Comparison of ENCODE assay signal across 16 mouse cellular contexts in the genomic region with DNA sequence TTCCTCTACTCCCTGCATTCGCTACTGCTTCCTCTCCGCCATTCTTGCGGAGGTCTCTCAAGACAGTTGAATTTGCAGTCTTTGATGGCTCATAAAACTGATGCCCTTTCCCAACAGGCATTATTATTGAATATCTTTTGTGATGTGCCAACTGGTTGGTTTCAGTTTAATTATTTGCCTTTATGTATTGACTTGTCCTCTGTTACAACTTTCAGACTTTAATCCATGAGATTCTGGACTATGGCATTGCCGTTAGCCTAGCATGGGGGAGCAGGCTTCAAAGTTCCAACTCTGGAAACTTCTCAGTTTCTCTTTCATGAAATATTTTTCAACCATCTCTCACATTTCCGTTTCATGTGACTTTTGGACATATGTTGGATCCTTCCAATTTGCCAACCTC.
"Had no signal": no experiment of that assay in that cellular context is flagged by ENCODE, and none has a peak within 500 bp of the region (broad histone marks: within the 10 kb centered on the region; RNA-seq: fewer than 3 reads in every experiment).

No protein-coding gene starts in this region.

- H3K27me3 ChIP-seq: neural tube, embryonic 13.5 days; neural tube, embryonic 15.5 days; stomach, embryonic 15.5 days had no signal

- H3K9ac ChIP-seq: neural tube, embryonic 13.5 days; neural tube, embryonic 15.5 days; stomach, embryonic 15.5 days had no signal

- H3K4me1 ChIP-seq: neural tube, embryonic 13.5 days; neural tube, embryonic 15.5 days; stomach, embryonic 15.5 days had no signal

- H3K4me3 ChIP-seq: neural tube, embryonic 13.5 days; neural tube, embryonic 15.5 days; stomach, embryonic 15.5 days had no signal

- DNase-seq: retina, postnatal 1 day; right cerebral cortex, adult 18-20 months; right cerebral cortex, postnatal 14 days; right cerebral cortex, postnatal 25 days; right cerebral cortex, postnatal 4 days; spleen, adult 18-20 months; thymus, adult 18-20 months; thymus, adult 2 months; thymus, postnatal 14 days; thymus, postnatal 25 days; thymus, postnatal 36 days; thymus, postnatal 4 days had no signal

- H3K9me3 ChIP-seq: neural tube, embryonic 13.5 days; neural tube, embryonic 15.5 days; stomach, embryonic 15.5 days had no signal

- H3K4me2 ChIP-seq: neural tube, embryonic 13.5 days; neural tube, embryonic 15.5 days; stomach, embryonic 15.5 days had no signal

- H3K27ac ChIP-seq: neural tube, embryonic 13.5 days; neural tube, embryonic 15.5 days; stomach, embryonic 15.5 days; stomach, postnatal 0 days had no signal

- H3K36me3 ChIP-seq: neural tube, embryonic 13.5 days; neural tube, embryonic 15.5 days; stomach, embryonic 15.5 days had no signal
